Comparison of ENCODE assay signal across 9 mouse cellular contexts in the genomic region with DNA sequence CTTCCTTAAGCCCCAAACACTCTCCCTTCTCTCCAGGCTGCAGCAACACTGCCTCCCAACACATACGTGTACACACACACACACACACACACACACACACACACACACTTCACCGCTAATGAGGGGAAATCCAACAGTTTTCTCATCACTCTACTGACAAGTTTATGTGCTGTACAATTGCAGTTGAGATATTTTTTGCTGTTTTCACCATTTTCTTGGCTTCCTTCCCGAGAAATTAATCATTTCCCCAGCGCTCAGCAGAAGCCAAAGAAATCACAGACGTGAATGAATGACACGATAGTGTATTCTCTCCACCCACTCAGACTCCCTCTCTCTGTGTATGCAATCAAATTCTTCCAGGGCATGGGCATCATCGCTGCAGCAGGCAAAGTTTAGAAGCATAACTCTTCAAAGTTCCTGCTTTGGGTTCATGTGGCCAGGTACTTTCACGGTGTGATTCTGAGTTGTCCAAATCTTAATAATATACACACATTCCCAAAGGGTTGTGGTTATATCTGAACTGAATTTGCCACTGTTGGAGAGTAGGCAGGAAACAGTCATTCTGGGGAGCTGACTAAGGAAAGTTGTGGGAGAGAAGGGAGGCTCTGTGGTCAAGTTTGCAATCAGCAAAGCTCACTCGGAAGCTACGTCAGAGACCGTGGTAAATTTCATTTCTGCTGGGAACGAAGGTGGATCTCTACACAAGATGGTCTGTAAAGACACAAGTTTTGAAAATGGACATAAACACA.
DNase-seq lines count a peak whose midpoint lies in the region; ATAC-seq and TF ChIP-seq lines count a peak whose summit lies in the region.
"Had no signal": no experiment of that assay in that cellular context is flagged by ENCODE, and none has a peak within 500 bp of the region (broad histone marks: within the 10 kb centered on the region; RNA-seq: fewer than 3 reads in every experiment).

No protein-coding gene starts in this region.

- no peak for TF ChIP-seq CTCF in kidney, postnatal 0 days (IDR thresholded peaks at IDR 0.05; ENCODE audit: low read depth)

- WGBS in embryonic facial prominence, embryonic 15.5 days: 58% methylated on average over 12 of the region's 12 CpGs
- 50% methylated on average over 12 of the region's 12 CpGs for WGBS in kidney, postnatal 0 days
- 76% methylated on average over 12 of the region's 12 CpGs for WGBS in liver, embryonic 11.5 days

- DNase-seq in kidney, adult 18-20 months: peak; percentile 6
- DNase-seq in kidney, adult 11 months: no peak
- peak; percentile 69 for DNase-seq in kidney, postnatal 0 days (ENCODE audit: low spot score)
- DNase-seq in lung, postnatal 10 days: peak; percentile 38
- DNase-seq in liver, embryonic 11.5 days (ENCODE audit: low spot score): no peak
- no peak for DNase-seq in T-cell, adult 2 months (ENCODE audit: low spot score)

- no peak overlapping the region for H3K4me3 ChIP-seq in embryonic facial prominence, embryonic 15.5 days (replicated peaks)
- no peak overlapping the region for H3K4me3 ChIP-seq in kidney, postnatal 0 days (replicated peaks; ENCODE audit: low read depth, low read length)
- H3K4me3 ChIP-seq in liver, embryonic 11.5 days (ENCODE audit: low read depth, low read length): no peak overlapping the region

- H3K9ac ChIP-seq in embryonic facial prominence, embryonic 15.5 days: no peak overlapping the region
- H3K9ac ChIP-seq in kidney, postnatal 0 days (ENCODE audit: low read depth, low read length): no peak overlapping the region
- no peak overlapping the region for H3K9ac ChIP-seq in liver, embryonic 11.5 days (ENCODE audit: low read depth, low read length)

- no peaks in the 10 kb centered on the region for H3K9me3 ChIP-seq in embryonic facial prominence, embryonic 15.5 days (replicated peaks)
- no peaks in the 10 kb centered on the region for H3K9me3 ChIP-seq in kidney, postnatal 0 days (replicated peaks; ENCODE audit: low read length)
- no peaks in the 10 kb centered on the region for H3K9me3 ChIP-seq in liver, embryonic 11.5 days (ENCODE audit: control insufficient read depth, low read length)

- H3K27me3 ChIP-seq in embryonic facial prominence, embryonic 15.5 days: no peaks in the 10 kb centered on the region
- no peaks in the 10 kb centered on the region for H3K27me3 ChIP-seq in kidney, postnatal 0 days (ENCODE audit: insufficient read depth, low read length)
- H3K27me3 ChIP-seq in liver, embryonic 11.5 days (replicated peaks; ENCODE audit: control insufficient read depth, insufficient read depth, low read length): no peaks in the 10 kb centered on the region
- H3K27me3 ChIP-seq: Patski had no signal

- 0 out of 2 replicates have a peak, but pooled peaks cover 10% of the 10 kb centered on the region for H3K4me1 ChIP-seq in embryonic facial prominence, embryonic 15.5 days
- 0 out of 2 replicates have a peak, but pooled peaks cover 3% of the 10 kb centered on the region for H3K4me1 ChIP-seq in kidney, postnatal 0 days (replicated peaks; ENCODE audit: insufficient read depth, low read length)
- no peaks in the 10 kb centered on the region for H3K4me1 ChIP-seq in liver, embryonic 11.5 days (replicated peaks; ENCODE audit: control insufficient read depth, insufficient read depth, low read length)

- H3K36me3 ChIP-seq in embryonic facial prominence, embryonic 15.5 days: no peaks in the 10 kb centered on the region
- H3K36me3 ChIP-seq in kidney, postnatal 0 days (ENCODE audit: insufficient read depth, low read length): no peaks in the 10 kb centered on the region
- no peaks in the 10 kb centered on the region for H3K36me3 ChIP-seq in liver, embryonic 11.5 days (ENCODE audit: control insufficient read depth, insufficient read depth, low read length)

- ATAC-seq in embryonic facial prominence, embryonic 15.5 days (ENCODE audit: insufficient number of reproducible peaks, low FRiP score, low TSS enrichment, low read depth): peak; percentile 47; the same call in 1 of the 2 replicates
- no peak for ATAC-seq in kidney, postnatal 0 days (replicated peaks; ENCODE audit: low FRiP score, low read depth)
- no peak for ATAC-seq in liver, embryonic 11.5 days (replicated peaks; ENCODE audit: low FRiP score)
- ATAC-seq in megakaryocyte, adult 5-6 weeks (ENCODE audit: poor library complexity, severe bottlenecking): no peak
- ATAC-seq: Patski had no signal

- H3K4me2 ChIP-seq in embryonic facial prominence, embryonic 15.5 days (replicated peaks): no peak overlapping the region
- no peak overlapping the region for H3K4me2 ChIP-seq in kidney, postnatal 0 days (ENCODE audit: low read length)
- H3K4me2 ChIP-seq in liver, embryonic 11.5 days: no peak overlapping the region

- H3K27ac ChIP-seq in embryonic facial prominence, embryonic 15.5 days (replicated peaks): no peak overlapping the region
- no peak overlapping the region for H3K27ac ChIP-seq in kidney, postnatal 0 days
- no peak overlapping the region for H3K27ac ChIP-seq in liver, embryonic 11.5 days (ENCODE audit: low read depth, low read length)

Comparison
In these comparisons a context has a peak if more than half of its experiments do, and no peak if none do; other contexts are left out.
1. DNase-seq: peak in kidney, adult 18-20 months (single experiment), kidney, postnatal 0 days (single experiment) and lung, postnatal 10 days (single experiment); none in kidney, adult 11 months (single experiment), liver, embryonic 11.5 days (single experiment) and T-cell, adult 2 months (single experiment).